Mouse (Mus musculus): Measurements from ENCODE around the gene Gkn3.

The Gkn3 gene

DNA sequence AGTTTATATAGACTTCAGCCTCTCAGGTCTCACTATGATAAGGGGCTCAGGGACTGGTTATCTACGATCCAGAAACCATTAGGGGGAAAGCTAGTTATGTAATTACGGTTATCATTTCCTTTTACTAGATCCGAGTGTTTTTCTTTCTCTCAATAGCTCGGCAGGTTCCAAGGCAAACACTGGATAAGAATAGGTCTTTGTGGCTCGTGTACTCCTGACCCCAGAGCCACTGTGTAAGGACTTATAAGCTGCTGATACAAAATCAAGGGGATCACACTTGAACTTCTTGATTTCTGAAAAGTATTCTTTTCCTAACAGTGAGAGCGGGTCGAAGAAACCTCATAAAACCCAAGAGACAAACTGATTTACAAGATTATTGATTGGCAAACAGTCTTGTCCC, at the start of gene Gkn3:
Gene Gkn3, minus strand, starts transcription at position 59 of the 400 bp plus-strand sequence.
- no peak for DNase-seq

DNA sequence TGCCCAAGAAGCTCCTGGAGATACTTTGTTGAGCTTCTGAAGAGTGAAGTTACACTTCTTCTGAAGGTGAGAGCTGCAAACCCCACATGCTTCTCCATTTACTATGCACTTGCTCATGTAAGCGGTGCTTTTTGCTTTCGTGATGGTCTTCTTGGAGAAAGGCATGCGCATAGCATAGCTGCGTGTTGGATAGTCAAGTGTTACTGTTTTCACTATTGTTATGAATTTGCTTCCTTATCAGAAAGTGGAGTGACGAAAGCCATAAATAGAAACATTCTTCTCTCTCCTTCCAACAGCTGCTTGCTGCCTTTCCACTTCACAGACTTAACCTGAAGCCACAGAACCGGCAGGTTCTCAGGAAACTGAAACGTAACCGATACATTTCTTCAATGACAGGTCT, 48.0 kb upstream of the Gkn3 start:
- no peak for DNase-seq

DNA sequence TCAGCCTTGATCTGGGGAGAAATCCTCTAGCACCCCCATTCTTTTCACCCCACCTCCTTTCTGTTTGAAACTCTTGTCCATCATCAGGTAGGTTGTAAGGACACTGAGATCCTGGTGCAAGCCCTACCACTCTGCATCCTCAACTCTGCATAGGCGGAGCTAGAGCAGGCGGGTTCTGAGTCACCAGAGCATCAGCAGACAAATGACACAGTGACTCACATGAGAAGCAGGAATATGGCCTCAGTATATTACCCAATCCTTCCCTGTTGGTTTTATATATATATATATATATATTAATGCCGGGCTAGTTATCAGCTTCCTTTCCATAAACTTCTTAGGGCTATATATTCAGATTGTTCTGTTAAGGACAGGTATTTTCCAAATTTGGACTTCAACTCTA, 47.1 kb upstream of the Gkn3 start:
- no peak for DNase-seq

DNA sequence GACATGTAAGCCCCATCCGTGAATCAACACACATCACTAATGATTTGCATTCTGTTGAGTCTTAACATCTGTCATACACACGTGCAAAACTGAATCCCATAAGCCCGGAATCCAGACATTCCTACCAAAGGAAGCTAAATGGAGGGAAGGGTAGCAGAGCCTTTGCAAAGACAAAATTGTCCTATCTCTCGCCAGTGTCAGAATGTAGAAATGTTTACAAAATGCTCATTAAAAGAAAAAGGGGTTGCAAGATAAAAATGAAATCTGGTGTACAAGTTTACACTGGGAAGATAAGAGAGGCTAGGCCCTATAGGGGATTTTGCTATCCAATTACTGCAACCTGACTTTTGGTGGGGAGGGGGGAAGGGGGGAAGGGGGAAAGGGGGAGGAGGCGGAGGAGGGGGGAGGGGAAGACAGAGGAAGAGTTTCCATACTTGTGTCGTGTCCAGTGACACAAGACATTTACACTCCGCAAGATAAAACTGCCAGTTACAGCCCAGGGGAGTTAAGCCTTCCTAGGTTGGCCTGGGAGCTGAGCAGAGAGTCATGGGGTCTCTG, 39.8 kb upstream of the Gkn3 start, which contains the start of gene Bmp10:
Gene Bmp10, plus strand, starts transcription at position 508 of the 558 bp plus-strand sequence.
- DNase-seq: no peak

DNA sequence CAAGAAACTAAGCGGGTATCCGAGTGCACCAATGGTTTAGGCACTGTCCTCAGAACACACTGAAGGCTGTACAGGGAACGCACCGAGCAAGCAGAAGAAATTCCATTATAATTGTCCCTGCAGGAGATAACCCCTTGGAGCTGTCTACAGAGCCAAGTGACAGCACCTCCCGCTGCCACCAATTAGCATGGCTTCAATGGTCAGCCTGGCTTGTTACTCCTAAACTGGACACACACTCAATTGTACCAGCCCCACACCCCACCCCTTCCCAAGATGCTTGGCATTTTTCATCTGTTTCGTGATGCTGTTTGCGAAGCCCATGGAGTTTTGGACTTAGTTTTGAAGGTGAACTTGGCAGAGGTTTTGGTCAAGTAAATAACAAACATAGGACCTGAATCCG, 38.9 kb upstream of the Gkn3 start:
- DNase-seq: no peak

DNA sequence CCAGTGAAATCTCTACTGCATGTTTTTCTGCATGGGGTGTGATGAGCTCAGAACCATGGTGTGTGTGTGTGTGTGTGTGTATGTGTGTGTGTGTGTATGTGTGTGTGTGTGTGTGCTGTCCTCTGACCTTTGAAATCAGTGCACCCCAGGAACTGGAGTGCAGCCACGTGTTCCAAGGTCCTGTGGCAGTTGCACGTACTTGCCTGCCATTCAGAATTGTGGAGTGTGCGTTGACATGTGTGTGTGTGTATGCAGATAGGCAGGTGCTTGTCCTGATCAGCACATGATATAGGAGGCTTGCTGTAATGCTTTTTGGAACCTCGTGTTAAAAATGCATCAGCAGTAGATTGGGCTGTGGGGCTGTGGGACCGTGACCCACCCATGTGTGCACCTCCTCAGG, 38.2 kb upstream of the Gkn3 start:
- DNase-seq: no peak

DNA sequence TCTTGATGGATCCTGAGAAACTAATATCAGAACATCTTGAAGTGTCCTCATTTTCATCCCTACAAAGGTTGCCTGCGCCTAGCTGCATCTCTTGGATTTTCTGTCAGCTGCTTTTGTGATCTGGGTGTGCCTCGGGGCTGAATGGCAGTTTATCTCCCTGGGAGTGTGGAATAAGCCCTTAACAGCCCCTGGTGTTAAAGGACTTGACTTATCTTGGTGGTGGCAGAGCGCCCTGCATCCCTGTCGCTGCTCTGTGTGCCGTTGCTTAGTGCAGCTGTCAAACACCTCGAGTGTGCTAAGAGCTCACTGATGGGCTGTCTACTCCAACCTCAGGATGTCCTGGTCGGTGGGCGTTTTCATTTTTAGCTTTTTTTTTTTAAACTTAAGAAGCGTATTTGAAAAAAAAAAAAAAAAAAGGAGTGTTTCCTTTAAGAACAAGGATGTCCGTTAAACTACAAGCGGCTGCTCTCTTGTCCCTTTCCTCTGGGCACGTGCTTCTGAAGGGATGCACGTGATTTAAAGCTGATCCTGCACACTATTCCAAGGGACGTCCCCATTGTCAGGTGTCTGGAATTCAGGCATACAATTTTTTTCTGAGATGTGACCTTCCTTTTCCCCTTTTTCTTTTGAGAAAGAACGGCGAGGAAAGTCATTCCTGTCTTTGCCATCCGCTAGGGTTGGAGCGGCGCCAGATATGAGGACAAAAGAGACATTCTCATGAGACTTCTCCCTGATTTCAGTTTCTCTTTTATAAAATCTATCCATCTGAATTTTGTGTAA, 35.5 kb upstream of the Gkn3 start:
- no peak for DNase-seq

DNA sequence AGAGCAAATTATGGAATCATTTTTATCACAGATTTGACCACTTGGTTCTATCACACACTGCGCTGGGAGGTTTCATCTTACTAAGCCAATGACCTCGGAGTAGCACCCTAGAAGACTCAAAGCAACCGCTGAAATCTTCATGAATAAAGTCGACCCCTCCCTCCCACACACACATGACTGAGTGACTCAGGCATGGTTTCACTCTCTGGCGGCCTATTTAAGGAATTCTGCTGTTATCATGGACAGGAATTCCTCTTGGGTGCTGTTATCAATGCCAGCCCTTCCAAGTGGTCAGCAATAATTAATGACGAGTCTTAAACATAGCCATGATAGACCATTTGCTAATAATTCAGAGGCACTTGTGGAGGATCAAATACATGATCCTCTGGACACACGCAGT, 33.6 kb upstream of the Gkn3 start:
- no peak for DNase-seq

DNA sequence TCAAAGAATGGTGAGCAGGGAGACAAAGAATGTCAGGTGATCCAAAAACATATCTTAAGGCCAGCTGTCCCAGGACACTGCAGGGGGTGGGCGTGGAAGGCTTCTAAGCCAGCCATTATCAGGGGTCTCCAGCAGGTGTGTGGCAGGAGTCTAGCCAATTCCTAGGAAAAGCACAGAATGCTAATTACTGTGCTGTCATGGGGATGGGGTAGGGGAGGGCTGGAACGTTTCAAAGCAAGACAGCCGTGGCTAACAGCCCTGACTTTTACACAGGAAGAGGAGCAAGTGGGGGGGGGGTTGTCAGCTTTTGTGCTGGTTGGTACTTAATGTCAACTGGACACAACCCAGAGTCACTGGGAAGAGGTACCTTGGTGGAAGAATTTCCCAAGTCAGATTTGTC, 23.3 kb upstream of the Gkn3 start:
- DNase-seq: no peak

DNA sequence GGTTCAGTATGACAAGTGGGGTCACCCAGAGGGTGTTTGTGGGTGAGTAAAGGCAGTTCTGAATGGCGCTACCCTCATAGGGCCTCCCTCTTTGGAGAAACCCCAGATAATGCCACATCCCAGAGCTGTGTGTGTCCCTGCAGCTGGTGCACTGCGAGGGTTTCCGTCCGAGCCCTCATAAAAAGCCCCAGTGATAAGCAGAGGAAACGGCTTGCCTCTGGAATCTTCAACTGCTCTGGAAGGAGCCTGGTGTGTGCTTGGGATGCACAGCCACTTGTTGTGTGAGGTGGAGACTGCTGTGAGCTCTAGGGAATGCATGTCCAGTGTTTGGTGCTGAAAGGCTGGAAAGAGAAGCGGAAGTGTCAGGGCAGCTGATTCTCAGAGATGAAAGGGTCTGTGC, 12.7 kb upstream of the Gkn3 start:
- no peak for DNase-seq

DNA sequence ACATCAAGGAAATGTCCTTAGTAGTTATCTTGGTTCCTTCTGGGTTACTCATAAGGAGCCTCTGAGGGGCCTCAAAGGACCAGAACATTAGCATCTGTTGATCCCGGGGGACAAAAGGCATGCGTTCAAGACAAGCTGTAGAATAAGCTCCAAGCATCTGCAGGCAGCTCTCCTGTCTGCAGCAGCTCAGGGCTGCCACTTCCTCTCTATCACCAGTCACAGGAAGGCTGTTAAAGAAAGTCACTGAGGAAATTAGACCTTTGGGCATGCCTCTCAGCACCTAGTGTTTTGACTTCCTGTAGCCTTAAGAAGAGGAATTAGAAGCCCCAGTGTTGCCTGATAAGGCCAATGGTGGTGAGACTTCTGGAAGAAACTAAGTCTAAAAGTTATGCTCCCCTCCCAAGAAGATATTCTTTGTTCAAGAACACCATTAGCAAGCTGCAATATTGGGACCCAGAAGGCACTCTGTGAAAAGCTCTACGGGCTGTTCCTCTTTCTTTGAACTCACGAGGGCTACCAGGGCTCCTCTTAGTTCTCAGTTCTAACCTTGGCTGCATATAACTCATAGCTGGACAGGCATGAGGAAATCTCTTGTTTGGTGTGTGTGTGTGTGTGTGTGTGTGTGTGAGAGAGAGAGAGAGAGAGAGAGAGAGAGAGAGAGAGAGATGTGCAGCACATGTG, 11.3 kb upstream of the Gkn3 start:
- DNase-seq: no peak

DNA sequence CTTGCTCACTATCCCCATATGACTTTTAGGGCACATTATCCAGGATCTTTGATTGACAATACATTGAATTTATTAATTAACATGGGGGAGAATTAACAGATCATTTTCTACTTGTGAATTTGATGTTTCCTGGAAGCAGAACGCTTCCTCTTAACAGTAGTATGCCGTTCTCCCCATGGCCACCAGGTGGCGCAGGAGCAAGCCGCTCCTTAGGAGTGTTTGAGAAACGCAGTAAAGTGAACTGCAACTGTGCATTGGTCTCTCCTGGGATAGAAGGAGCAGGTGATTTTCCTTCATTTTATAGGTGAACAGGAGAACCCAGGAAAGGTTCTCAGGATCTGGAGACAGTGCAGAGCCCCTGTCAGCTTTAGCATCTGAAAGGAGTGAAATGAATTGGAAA, 10.4 kb upstream of the Gkn3 start:
- peak; percentile 84 for DNase-seq

DNA sequence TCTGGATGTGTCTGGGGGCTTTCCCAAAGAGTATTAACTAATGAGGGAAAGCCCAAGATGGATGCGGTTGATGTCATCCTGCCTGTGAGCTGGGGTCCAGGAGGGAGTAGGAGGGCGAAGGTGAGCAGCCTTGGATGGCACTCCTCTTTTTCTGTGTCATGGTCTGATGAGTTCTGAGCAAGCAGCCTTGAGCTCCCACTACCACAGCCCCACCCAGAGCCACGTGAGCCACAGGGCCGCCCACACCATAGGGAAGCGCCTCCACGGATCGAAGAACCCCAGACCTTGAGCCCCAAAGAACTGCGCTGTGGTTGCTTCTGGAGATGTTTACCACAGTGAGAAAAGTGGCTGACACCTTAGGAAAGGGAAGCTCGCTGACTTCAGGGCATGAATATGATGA, 6.0 kb upstream of the Gkn3 start:
- DNase-seq: no peak

DNA sequence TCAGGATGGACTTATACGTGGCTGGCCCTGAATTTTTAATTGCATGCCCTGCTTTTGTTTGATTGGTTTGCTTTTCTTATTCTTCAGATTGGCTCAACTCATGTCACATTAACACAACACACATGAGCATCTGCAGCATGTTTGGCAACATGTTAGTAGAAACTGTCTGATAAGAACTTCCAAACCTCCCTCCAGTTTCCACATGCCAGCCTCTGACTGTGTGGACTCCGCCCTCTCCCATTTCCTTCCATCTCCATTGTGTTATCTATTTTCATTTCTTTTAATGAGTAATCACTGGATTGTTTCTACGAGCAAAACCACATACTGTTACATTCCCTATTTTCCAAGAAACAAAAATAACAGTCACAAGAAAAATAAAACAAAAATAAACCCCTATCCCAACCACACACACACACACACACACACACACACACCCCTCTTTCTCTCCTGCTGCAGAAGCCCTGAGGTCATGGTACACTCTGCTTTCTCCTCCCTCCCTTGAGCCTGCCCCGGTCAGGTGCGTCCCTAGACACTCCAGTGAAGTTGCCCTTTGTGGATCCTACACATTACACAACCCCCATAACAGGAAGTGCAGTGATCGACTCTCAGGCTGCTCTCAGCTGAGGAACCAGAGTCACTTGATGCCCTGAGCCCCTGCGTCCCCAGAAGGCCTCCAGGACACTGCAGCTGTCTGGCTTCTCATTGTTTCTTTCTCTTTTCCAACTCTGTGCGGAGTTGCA, 4.9 kb upstream of the Gkn3 start:
- no peak for DNase-seq

DNA sequence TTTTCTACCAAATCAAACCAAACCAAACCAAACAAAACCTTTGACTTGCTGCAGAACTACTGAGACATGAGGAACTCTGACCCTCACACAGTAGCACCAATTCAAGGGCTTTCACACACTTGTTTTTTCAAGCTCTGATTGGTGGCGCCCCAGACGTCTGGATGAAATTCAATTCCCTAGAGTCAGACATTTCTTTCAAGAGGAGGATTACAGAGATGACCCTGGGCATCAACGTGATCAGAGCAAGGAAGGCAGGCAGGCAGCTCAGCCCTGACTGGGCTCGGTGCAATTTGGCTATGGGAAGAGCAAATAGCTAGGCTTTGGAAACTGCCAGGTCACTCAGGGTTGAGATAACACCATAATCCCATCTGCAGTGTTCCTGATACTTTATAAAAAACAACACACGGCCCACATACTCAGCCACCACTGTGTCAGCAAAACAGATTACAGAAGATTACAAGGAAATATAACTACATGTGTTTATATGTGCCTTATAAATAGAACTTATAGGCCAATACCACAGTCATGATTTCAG, 787 bp upstream of the Gkn3 start:
- DNase-seq: peak; percentile 43

DNA sequence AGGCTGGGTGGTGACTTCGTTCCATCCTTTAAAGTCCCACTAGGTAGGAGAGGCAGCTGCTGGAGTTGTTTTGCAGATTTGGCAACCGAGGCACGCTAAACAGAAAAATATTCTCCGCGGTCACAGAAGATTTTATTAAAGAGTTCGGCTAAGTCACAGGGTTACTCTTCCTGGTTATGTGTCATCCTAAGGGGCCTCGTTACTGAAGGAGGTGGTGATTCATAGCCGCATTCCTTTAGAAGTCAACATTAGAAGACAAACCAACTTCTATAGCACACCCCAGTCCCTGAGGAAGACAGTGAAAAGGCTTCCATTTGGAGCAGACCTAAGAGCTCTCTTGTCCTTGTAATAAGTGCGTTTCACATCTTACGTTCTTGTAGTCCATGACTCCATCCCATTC, 2.1 kb downstream of the Gkn3 start:
- DNase-seq: no peak

DNA sequence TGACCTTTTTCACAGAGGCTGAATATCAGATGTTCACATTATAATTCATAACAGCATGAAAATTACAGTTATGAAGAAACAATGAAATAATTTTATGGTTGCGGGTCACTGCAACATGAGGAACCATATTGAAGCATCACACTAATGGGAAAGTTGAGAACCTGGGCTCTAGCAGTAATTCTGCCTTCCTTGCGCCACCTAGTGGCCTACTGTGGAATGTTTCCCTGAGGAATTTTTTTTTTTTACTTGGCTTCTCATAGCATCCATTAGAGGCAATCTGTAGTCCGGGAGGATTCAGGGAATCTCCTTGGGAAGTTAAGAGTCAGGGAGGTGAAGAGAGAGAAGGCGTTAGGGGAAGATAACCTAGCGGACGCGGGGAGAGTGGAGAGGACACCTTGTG, 2.5 kb downstream of the Gkn3 start:
- DNase-seq: peak; percentile 81

DNA sequence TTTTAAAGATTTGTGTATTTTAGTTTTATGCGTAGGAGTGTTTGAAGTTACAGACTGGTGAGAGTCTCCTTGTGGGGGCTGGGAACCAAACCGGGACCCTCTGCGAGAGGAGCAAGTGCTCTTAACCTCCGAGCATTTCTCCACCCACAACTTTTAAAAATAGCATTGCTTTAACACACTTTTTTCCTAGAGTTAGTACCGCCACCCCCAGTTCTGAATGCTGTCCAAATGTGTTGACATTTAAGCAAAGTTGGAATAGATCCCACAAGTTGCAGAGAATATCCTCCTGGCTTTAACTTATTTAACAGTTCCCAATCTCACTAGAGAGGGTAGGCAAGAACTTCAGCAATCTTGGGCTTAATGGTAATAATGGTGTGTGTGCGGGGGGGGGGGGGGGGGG, 4.0 kb downstream of the Gkn3 start:
- DNase-seq: no peak

DNA sequence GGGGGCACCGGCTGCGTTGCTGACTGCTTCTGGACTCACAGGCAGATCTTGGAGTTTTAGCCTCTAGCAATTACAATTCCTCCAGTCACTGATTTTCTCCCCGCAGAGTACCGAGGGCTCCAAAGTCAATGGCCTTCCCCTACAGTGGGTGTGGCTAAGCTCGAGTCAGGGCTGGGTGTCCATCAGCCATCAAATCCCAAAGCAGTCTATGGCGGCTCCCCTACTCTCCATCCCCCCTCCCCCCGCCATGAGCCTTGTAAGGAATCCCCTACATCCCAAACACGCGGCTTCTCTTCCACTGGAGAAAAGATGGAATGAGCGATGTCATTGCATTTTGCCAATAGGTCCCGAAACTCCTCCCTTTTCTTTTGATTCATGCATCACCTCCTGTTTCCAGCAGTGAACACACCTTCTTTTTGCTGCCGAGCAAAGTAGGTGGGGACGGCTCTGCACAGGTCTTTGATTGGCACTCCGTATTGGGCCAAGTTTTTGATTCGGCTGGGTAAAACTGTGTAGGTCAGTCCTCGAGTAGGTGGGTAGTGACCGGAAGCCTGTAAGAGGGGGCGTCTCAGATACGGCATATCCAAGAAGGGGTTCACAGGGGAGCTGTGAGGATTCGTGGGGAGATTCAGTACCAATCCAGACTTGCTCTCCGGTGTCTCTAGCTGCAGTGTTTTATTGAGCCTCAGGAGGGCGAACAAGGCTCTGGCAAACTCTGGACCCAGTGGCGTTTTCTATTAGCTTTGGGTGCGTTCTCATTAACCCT, 4.6 kb downstream of the Gkn3 start:
- peak; percentile 53 for DNase-seq

DNA sequence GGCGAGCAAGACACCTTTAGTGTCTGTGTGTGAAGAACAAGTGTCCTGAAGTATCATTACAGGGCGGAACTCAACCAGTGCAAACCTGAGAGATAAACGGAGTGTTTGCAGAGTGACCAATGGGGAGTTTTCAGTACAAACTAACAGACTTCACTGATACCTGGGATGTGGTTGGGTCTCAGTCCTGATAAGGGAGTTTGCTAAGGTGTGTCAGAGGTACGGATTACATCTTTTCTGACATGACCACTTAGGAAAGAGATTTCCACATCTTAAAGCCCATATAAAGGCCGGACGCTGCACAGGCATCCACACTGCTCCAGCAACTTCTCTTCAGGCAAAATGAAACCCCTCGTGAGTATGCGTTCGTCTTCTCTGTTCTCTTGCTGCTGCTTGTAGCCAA, 15.7 kb downstream of the Gkn3 start, which contains the start of gene Gkn2:
Gene Gkn2, plus strand, starts transcription at position 301 of the 400 bp plus-strand sequence.
- DNase-seq: no peak

DNA sequence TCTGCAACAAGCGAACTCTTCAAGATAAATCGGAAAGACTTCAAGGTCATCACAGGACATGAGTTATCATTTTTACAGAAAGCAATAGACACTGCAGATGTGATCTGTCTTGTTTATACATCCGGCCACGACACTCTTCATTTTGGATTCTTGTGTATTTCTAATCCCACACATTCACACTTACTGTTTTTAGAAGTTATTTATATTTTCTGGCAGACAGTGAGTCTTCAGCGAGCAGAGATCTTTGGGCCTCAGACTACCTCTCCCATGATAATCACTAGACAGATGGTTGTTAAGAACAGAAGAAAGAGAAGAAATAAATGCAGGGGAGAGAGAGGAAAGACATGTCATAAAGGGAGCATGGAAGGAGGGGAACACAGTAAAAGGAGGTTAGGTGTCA, 19.5 kb downstream of the Gkn3 start:
- no peak for DNase-seq

DNA sequence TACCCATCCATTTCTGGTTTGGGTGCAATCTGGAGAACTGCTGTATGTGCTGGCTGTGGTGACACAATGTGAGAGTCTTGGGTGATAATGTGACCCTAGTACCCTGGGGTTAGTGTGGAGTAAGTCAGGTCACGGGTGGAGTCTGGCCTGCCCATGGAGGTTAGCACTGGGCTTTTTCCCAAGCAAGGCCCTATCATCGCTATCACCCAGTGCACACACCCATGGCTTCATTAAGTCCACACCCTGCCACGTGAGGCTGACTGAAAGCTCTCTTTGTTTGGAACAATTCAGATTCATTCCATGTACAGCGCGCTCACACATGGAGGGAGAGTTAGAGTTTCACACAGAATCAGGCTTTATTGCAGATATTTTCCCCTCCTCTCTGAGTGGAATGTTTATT, 34.3 kb downstream of the Gkn3 start:
- DNase-seq: no peak
